Mouse (Mus musculus) mature B cell (primary cell): ENCODE results near the gene Rab11fip3.

ENCODE experiments used
- in situ Hi-C: fragments of 300-500 bp; cut with MboI; formaldehyde crosslinking; loops from 2 replicates; pipeline ENCODE4 v1.14.3; 2019

The Rab11fip3 gene

GRCm38 (mm10) chr17:26087059-26087564 is 17.8 kb upstream of the Rab11fip3 start:
- in situ Hi-C loops: no loop called here

- in situ Hi-C loops: no loop called here
Measured at GRCm38 (mm10) chr17:26080867-26081266, 11.5 kb upstream of the Rab11fip3 start.

- in situ Hi-C loops: no loop called here
Measured at GRCm38 (mm10) chr17:26078851-26079250, 9.5 kb upstream of the Rab11fip3 start.

GRCm38 (mm10) chr17:26075246-26075645 is 5.9 kb upstream of the Rab11fip3 start:
- in situ Hi-C loops: no loop called here

GRCm38 (mm10) chr17:26070136-26070535 is 781 bp upstream of the Rab11fip3 start:
- in situ Hi-C loops: no loop called here

GRCm38 (mm10) chr17:26068024-26068830 is 1.1 kb downstream of the Rab11fip3 start:
- in situ Hi-C loops: no loop called here

- in situ Hi-C loops: no loop called here
Measured at GRCm38 (mm10) chr17:26066488-26067020, 2.8 kb downstream of the Rab11fip3 start.

- in situ Hi-C loops: no loop called here
Measured at GRCm38 (mm10) chr17:26064916-26065315, 4.4 kb downstream of the Rab11fip3 start.

- in situ Hi-C loops: no loop called here
Measured at GRCm38 (mm10) chr17:26057787-26058567, 11.4 kb downstream of the Rab11fip3 start.

- in situ Hi-C loops: no loop called here
Measured at GRCm38 (mm10) chr17:26057278-26057677, 12.1 kb downstream of the Rab11fip3 start.

- in situ Hi-C loops: no loop called here
Measured at GRCm38 (mm10) chr17:26055164-26055563, 14.2 kb downstream of the Rab11fip3 start.

- in situ Hi-C loops: no loop called here
Measured at GRCm38 (mm10) chr17:26054133-26054845, 15.1 kb downstream of the Rab11fip3 start.

- in situ Hi-C loops: no loop called here
Measured at GRCm38 (mm10) chr17:26052706-26053105, 16.6 kb downstream of the Rab11fip3 start.

GRCm38 (mm10) chr17:26052074-26052473 is 17.3 kb downstream of the Rab11fip3 start:
- in situ Hi-C loops: no loop called here

GRCm38 (mm10) chr17:26048118-26048517 is 21.2 kb downstream of the Rab11fip3 start:
- in situ Hi-C loops: no loop called here

- in situ Hi-C loops: no loop called here
Measured at GRCm38 (mm10) chr17:26046253-26046997, 22.9 kb downstream of the Rab11fip3 start.

GRCm38 (mm10) chr17:26045285-26045684 is 24.1 kb downstream of the Rab11fip3 start:
- in situ Hi-C loops: no loop called here

- in situ Hi-C loops: no loop called here
Measured at GRCm38 (mm10) chr17:26043249-26043636, 26.1 kb downstream of the Rab11fip3 start.

GRCm38 (mm10) chr17:26042599-26043248 is 26.6 kb downstream of the Rab11fip3 start:
- in situ Hi-C loops: no loop called here

GRCm38 (mm10) chr17:26041111-26041802 is 28.1 kb downstream of the Rab11fip3 start:
- in situ Hi-C loops: no loop called here
